Mouse (Mus musculus): Measurements from ENCODE around the gene Numbl.
A peak's percentile ranks its signal among the peaks of the same experiment; 100 is the strongest.

Numbl gene

DNA sequence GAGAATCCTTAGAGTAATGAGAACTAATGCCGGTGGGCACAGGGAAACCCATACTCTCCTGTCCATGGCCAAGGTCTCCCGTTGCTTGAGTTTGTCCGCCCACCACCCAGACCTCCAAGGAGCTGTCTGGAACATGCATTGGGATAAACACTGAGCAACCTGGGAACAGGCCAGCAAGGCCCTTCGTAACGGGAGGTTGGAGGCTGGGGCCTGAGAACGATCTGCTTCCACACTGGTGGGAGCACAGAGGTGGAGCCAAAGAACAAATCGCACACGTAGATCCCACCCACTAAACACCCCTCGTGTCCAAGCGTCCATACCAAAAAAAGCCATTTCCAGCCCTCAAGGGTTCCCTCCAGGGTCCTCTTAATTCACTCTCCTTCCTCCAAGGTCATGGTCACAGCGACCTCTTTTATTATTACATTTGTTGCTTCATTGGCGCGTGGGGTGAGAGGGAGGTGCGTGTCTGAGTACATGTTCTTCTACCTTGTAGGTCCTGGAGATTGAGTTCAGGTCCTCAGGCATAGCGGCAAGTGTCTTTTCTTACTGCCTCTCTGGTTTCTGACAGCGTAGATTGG lies 39.9 kb downstream of the Numbl start:
- DNase-seq = no peak

DNA sequence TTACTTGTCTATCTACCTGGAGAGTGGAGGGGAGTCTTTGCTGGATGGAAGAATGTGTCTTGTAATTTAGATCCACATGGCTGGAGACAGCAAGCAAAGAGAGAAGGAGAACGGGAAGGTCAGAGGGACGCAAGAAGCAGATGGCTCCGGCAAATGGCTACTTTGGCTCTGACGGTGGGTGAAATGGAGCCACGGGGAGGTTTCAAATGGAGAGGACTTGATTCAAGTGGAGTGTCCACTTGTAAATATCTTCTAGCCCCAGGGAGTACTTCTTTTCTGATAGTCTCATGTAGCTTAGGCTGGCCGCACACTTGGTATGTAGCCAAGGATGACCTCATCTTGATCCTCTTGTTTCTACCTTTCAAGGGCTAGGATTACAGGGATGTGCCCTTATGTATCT lies 40.6 kb downstream of the Numbl start:
- DNase-seq = no peak

DNA sequence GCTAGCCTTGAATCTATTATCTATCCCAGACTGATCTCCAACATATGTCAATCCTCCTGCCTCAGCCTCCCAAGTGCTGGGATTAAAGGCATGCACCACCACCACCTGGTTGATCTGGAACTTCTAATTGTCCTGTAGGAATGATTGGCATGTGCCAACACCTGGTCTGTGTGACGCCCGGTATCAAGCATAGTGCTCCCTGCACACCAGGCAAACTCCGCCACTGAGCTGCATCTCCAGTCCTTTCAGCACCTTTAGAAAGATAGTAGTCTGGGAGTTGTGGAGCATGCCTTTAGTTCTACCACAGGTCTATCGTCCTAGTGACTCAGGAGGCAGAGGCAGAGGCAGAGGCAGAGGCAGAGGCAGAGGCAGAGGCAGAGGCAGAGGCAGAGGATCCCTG lies 42.1 kb downstream of the Numbl start:
- DNase-seq = no peak

DNA sequence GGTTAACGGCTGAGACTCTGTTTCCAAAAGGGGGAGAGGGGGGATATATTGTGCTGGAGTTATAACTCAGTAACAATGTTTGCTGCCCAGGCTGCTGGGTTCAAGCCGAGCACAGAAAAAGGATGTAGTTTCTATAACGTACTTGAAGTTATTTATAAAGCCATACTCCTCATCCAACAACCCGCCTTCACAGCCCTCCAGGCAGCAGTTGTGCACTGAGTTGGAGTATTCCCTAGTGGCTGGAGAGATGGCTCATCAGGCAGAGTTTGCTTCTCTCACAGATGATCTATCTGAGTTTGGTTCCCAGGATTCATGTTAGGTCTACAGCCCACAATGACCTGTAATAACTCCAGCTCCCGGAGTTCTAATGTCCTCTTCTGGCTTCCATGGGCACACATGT lies 42.6 kb downstream of the Numbl start:
- no peak for DNase-seq

DNA sequence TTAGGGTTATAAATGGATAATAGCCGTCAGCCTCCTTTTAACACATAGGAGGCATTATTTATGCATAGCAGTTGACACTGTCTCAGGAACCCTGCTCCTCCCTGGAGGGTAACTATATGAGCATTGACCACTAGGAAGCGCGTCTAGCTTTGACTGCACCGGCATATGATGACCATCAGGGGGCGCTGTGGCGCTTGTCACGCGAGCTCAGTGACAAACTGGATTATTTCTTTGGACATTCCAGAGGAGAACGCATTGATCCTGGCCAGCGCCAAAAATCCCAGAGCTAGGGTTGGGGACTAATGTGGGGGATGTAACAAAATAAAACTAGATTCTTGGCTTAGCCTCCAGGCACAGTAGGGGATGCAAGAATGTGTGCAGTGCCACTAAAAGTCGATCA lies 43.9 kb downstream of the Numbl start:
- DNase-seq = peak; percentile 78

DNA sequence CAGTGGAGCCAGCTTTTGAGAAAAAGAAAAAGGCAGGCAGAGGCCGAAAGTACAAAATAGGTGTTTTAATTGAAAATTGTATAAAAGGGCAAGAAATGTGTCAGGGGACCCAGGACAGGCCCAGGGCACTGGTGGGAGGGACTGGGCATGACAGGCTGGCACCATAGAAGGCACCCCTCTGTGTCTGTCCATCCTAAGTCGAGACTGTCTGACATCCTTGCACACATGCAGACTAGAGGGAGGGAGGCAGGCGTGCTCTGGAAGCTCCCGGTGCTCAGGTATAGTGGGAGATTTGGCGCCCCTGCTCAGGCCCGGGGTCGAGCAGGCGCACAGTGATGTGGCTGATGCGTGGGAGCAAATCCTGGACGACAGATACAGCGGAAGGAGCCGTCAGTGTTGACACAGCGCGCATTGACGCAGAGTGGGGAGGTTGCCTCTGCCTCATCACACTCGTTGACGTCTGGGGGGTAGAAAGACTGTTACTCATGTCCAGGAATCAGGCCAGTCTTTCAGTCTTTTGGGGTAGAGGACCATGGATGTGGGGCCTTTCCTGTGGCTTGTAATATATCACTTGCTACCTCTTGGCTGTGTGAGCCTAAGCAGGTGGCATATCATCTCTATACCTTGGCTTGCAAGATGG lies 47.0 kb downstream of the Numbl start:
- no peak for DNase-seq

DNA sequence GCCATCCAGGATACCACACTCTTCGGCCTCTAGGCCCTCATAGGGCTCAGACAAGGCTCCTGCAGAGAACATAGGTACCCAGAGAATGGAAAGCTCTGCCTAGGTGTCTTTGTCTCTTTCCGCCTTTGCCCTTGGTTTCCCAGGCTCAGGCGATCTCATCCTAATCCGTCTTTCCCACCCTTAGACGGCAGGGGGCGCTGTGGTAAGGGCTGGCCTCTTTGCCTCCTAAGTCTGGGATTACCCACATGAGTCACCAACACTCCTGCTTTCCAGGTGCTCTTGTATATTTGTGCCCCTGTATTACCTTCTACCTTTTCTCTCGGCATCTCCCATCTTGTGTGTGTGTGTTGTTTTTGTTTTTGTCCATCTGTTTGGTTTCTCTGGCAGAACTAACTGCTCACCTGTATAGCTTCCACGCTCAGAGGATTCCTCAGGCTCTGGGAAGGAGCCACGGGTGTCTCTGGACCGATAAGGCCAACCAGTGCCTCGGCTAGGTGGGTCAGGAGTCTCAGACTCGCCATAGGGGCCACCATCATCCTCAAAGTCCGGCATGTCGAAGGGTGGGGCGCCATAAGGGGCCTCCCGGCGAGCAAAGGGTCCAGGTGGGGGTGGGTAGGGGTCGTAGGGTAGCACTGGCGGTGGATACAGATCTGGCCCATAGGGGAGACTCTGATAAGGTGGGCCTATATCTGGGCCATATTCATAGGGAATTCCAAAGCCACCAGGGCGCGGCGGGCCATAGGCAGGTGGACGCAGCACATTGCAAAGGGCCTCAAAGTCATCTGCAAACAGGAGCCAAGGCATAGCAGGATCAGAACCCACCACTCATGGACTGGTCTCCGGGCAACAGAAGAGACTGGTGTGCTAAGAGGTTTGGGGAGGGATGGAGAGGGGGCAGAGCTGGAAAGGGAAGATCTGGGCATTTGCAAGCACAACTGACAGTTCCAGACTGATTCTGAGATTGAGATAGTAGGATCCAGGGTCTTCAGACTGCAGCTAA lies 48.2 kb downstream of the Numbl start:
- DNase-seq = peak; percentile 35

DNA sequence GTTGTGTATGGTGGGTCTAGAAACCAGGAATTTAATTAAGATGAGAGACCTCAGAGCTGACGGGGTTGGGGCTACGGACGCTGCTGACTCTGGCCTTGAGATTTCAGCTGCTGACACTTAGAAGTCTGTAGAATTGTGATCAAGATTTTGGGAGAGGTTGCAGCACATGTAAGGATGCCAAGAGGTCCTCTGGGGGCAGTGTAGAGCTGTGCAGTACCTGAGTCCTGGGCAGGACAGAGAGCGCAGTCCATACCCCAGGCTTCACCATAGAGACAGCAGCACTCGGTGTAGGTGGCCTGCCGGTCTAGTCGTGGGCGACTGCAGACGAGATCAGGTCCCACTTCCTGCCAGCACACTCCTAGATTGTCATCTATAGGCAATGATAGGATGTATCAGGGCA lies 49.3 kb downstream of the Numbl start:
- DNase-seq = no peak

DNA sequence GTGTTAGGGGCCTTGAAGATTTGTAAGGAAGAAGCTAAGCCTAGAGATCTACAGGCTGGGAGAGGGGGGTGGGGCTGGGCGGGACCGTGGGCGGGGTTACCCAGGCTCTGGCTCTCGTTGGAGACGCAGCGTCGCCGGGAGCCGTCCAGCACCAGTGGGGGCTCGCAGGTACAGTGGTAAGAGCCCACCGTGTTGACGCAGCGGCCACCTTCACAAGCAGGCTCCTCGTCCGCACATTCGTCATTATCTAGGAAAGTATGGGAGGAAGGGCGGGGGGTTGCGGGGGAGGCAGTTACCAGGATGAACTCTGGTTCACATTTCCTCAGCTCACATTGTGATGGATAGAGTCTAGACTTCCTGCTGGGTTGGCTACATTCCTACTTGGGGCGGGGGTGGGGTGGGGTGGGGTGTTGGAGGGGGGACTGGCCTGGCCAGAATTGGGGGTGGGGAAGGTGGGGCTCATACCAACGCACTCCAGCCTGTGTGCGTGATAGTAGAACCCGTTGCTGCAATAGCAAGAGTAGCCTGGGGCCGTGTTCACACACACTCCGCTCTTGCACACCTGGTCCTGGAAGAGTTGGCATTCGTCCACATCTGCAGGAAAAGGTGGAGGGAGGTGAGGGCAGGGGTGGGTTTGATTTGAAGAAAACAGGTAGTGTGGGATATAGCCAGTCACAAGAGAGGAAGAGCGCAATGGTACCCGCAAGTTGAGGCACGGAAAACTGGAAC lies 50.8 kb downstream of the Numbl start:
- peak; percentile 19 for DNase-seq

DNA sequence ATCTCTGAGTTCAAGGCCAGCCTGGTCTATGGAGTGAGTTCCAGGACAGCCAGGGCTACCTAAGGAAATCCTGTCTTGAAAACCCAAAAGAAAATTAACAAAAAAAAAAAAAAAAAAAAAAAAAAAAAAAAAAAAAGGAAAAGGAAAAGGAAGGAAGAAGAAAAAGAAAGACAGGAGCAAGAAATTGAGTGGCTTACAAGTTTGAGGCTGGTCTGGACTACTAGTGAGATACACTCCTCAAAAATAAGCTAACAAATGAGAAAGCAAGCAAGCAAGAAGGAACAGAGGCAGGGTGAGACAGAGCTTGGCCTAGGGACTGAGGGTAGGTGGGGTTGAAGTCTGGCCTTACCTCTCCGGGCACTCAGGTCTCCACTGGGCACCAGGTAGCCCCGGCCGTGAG lies 51.6 kb downstream of the Numbl start:
- no peak for DNase-seq

DNA sequence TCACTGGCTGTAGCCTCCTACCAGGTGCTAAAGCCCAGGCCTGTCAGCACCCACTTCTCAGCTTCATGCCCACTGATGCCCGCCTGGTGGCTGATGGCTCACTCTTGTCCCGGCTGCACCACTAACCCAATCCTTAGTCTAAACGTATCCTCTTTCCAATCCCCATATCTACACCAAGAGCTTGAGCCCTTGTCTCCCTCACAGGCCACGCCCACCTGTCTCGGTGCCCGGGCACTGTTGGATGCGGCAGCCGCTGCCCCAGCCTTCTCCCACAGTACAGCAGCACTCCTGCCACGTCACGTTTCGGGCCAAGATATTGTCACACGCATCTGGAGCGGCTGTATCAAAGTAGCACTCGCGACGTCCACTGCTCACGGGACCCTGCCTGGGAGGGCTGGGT lies 52.1 kb downstream of the Numbl start:
- DNase-seq = peak; percentile 47

DNA sequence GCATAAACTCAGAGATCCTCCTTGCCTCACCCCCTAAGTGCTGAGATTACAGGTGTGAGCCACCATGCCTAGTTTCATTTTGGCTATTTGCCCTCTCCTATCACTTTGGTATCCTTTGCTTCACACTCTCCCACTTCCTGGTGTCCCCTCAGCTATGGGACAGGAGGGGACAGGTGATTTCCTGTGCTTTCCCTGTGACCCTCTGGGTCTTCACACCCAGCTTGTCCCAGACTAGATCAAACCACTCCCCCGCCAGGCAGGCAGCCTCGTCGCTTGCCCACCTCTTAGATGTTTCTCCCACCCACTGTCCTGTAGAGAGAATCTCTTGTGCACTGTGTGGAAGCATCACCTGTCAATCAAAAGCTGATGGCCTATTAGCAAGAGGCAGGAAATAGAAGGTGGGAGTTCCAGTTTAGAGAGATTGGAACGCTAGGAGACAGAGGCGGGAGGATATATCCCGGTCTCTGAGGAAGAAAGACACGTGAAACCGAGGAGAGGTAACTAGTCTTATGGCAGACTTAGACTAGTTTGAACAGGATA lies 52.8 kb downstream of the Numbl start:
- no peak for DNase-seq

DNA sequence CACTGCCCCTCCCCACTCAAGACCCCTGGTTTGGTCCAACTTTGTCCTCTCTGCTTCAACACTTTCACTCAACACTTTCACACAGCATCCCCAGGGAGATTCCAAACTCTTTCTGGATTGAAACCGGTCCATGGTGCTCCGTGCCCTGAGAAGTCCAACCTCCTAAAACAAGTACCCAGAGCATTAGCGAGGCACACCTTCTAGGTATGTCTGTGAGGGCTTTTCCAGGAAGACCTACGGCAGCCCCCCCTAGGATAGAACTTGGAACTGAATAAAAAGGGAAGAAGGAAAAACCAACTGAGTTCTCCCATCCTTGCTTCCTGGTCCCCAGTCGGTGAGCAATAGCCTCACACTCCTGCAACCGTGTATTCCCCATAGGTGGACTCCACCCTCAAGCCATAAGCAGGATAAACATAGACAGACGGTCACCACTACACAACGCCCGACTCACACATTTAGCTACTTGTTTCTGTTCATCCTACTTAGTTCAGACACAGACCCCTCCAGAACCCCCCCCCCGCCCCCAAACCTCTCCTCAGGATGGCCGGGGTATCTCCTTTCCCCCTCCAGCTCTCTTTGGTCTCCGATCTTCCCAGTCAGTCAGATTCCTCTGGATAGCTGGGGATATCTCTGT lies 53.5 kb downstream of the Numbl start:
- no peak for DNase-seq

DNA sequence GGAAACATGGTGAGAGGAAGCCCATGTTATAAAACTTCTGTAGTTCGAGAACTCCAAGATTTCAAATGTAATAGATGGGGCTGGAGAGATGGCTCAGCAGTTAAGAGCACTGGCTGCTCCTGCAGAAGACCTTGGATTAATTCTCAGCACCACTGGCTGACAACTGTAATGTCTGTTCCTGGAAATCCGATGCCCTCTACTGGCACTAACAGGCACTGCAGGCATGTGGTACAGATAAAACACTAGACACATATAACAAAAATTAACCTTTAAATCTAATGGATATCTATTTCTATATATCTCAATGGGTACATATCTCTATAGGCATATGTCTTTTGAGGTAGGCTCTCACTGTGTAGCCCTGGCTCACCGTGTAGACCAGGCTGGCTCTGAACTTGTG lies 56.2 kb downstream of the Numbl start:
- DNase-seq = no peak

DNA sequence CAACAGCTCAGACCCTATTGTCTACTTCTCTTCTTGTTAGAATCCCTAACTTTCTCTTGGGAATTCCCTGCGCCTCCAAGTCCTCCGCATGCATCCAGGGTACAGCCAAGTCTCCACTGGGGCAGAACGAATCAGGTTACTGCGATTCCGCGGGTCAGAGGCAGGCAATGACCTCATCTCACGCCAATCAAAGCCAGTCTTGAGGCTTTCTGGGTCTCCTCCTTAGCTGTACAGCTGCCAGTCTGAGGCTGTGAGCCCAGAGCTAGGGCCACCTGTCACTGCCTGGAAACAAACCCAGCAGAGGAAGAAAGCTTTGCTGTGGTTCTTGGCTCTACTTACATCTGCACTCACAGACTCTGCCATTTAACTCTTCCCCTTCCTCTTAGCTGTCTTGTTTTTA lies 57.7 kb downstream of the Numbl start:
- DNase-seq = peak; percentile 36

DNA sequence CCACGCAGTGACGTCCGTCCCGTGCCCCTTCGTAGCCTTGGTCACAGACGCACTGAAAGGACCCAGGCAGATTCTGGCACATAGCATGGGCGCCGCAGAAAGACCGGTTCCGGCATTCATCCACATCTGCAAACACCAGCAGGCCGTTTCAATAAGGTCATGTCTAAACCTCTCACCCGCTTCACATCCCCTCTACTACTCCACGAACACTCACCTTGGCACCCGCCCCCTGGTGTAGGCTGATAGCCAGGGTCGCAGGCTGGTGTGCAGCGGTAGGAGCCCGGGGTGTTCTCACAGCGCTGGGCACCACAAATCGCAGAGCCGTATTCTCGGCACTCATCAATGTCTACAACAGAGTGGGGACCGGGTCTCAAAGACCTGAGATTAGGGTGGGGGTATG lies 61.2 kb downstream of the Numbl start:
- DNase-seq = no peak

DNA sequence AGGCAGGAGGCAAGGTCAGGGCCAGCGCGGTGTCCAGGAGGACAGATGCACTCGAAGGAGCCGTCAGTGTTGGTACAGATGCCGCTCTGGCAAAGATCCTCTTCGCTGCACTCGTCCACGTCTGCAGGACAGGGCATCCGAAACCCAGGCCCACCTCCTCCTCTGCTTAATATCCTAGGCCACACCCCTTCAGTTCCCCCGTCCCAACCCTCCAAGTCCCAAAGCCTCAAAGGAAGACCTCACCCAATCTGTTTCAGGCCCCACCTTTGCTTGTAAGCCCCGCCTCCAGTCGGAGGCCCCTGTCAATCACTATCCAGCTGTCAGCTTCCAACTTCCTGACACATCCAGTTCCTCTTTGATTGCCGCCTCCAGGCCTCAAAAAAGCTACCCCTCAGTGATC lies 64.1 kb downstream of the Numbl start:
- peak; percentile 11 for DNase-seq

DNA sequence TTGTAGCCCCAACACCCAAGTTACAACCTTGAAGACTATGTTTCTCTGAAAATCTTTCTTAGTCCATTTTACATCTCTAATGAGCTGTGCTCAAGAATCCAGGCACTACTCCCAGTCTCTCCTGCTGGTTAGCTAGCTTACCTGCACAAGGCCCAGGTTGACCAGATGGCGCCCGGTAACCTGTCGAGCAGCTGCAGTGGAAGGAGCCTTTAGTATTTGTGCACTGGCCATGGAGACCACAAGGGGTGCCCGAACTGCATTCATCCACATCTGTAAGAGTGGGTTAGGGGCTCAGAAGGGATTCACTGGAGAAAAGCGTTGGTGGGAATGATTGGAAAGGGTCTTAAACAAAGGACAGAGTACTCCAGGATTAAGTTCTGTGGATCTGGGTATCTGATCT lies 64.8 kb downstream of the Numbl start:
- no peak for DNase-seq

DNA sequence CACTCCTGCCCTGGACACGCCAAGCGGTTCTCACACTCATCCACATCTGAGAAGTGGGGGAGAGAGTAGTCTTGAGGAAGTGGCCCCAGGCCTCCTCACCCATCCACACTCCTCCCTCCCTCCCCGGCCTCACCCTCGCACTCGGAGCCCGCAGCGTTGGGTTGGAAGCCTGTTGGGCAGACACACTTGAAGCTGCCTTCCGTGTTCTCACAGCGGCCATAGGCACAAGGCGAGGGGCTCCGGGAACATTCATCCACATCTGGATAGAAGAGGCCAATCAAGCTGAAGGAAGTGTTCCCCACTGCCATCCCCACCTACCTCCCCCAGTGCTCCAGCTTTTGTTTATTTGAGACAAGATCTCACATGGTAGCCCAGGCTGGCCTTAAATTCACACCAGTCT lies 65.9 kb downstream of the Numbl start:
- DNase-seq = no peak

DNA sequence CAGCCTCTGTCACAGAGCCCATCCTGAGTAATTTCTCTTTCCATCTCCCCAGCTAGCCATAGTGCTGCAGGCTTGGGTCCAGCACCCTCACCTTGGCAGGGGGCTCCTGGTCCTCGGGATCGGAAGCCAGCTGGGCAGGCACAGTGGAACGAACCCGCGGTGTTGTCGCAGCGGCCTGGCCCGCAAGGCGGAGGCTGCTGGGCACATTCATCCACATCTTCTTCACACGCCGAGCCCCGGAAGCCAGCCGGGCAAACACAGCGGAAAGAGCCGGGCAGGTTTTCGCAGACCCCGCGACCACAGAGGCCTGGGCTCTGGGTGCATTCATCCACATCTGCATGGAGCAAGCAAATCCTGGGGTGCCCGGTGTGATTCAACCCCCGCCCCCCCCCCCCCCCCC lies 66.7 kb downstream of the Numbl start:
- no peak for DNase-seq

DNA sequence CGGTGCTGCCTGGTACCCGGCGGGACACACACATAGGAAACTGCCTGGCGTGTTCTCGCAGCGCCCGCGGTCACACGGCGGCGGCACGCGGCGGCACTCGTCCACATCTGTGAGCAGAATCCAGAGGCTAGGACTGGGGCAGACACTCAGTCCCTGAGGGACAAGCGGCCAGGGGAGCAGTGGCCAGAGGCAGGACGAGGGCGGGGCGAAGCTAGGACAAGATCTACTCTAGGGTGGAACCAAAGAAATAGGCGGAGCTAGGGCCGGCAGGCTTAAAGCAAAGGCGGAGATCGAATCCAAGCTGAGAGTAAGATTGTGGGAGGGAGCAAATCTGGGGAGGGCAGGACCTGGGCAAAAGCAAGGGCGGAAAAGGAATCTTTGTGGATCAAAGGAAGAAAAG lies 67.5 kb downstream of the Numbl start:
- peak; percentile 82 for DNase-seq

DNA sequence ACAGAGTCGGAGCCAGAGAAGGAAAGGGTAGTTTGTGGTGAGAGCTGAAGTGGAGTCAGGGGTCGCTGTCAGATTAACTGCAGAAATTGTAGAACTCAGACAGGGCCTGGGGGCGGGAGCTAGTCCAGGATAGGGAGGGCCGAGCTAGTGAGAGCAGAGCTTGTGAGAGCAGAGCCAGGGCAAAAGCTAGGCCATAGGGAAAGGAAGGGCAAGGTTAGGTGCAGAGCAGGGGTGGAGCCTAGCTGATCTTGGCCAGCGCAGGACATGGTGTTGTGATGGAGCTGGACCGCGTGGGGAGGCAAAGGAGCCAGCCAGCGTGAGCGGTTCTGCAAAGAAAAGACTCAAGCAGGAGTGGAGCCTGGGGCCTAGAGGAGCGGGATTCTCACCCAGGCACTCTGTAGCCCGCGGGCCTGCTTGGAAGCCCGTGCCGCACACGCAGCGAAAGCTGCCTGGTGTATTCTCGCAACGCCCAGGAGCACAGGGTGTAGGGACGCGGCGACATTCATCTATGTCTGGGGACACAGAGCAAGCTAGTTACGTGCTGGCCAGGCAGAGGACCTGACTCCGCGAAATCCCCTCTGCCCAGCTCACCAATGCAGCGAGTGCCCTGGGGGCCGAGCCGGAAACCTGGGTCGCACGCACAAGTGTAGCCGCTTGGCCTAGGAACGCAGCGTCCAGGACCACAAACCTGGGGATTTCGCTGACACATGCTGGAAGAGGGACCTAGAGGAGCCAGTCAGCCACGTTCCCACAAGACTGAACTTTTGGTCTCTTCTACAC lies 68.1 kb downstream of the Numbl start:
- peak; percentile 40 for DNase-seq
